Mouse (Mus musculus) ovary, postnatal 14 days (tissue): ENCODE results near the gene Vav1.
"Not testable (repeated sequence)": the region's sequence is repeated elsewhere in the genome, so short reads cannot be mapped to it uniquely, and the experiment has no call there.

Source experiments
- DNase-seq: peaks from one replicate; pipeline ENCODE4 v3.0.0; 2022; ENCODE audit warnings: low spot score

The Vav1 gene

DNA sequence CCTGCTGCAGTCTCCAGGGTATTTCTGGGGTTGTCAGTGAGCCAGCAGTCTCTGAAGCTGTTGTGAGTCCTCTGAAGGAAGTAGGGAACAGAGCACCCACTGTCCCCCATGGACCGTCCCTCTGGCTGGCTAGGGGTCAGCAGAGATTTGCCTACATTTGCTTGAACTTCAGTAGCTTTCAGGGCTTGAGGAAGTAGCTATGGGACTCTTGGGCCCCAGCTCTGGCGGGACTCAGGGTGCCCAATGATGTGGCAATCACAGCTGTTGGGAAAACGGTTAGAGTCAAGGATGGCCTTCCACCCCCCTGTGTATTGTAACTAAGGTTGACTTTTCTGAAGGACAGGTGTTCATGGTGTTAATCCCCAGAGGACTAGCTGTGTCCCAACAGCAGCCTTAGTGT lies 1.5 kb downstream of the Vav1 start:
- DNase-seq, result no peak

DNA sequence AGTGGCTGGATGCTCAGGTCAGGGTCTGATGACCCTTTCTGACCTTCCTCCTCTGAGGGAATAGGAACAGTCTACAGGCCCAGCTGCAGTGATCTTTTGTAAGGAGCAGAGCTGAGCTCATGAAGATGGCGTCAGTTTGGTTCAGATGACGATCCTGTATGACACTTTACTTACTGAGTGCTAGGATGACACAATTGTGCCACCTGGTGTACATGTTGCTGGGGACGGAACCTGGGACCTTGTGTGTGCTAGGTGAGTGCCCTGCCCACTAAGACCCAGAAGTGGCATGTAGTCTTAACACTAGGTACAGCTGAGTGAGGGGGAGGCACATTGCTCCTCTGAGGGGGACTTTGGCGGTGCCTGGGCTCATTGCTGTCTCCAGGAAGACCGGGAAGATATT lies 5.0 kb downstream of the Vav1 start:
- no peak for DNase-seq

DNA sequence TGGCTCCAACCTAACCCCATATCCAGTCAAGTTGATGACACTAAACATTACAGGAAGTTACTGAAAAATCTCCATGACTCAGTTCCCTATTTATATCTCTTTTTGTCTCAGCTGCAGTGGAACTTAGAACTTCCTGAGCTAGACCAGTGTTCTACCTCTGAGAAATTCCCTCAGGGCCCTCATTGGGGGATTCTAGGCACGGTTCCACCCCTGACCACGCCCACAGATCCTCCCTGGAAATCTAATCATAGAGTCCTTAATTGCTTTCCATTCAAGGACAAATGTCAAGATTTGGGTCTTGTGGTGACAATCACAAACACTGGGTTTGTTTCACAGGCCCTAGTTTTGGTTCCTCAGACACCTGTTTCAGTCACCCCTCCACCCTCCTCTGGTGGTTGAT lies 6.2 kb downstream of the Vav1 start:
- DNase-seq, result no peak

DNA sequence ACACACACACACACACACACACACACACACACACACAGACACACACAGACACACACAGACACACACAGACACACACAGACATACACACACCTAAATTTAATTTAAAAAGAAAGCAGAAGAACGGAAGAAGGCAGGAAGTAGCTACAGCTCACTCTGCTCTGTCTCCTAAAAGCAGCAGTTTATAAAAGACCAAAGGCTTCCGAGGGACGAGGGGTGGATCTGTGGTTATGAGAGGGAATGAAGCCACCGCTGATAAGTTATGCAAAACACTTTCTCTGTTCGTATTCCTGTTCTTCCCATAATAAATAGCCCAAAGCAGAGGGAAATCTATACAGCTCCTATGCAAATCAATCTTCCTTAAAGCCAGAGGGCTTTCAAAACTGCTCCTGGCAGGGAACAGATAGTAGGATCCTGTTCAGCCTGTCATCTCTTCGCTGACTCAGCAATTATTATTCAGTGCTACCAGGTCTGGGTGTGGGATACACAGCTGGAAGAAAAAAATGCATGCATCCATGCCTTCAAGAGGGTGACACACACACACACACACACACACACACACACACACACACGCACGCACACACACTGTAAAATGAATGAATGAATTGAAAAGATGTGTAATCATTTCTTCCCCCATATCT lies 7.9 kb downstream of the Vav1 start:
- DNase-seq, result no peak

DNA sequence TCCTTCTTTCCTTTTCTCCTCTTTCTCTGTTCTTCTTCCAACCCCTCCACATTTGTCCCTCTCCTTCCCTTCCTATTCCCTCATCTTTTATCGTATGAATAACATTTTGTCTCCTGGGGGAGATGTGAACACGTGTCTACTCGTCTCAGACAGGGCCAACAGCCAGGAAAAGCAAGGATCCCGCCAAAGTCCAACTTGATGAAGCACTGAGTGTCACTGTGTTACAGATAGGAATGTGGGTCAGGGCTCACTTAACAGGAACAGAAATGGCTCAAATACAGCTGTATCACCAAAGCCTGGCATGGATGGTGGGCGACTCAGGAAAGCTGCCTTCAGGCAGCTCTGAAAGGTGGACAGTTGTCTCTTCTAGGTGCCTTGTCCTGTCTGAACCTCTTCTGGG lies 10.4 kb downstream of the Vav1 start:
- DNase-seq, result no peak

DNA sequence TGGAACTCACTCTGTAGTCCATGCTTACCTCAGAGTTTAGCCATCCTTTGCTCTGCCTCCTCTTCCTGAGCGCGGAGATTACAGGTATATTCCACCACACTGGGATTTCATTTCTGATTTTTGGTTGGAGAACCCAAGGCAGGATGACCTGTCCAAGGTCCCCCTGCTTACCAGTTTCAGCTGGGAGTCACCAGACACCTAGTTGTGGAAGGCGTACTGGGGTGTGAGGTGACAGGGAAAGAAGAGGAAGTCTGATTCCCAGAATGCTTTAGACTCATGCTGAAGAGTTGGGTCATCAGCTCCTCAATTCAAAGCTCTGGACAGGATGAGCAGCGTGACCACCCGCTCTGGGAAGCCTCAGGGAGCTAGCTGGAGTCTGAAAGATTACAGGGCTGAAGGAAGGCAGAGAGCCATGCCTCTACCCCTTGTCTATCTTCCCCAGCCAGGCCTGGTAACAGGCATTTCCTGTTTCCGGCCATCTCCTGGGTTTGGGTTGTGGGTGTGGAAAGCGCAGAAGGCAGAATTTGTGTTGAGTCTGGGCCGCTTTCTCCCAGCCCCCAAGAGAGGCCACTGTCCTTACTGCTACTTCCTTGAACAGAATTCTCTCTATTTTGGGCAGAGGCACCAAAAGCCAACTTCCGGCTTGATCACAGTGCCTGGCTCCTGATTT lies 11.2 kb downstream of the Vav1 start:
- no peak for DNase-seq

DNA sequence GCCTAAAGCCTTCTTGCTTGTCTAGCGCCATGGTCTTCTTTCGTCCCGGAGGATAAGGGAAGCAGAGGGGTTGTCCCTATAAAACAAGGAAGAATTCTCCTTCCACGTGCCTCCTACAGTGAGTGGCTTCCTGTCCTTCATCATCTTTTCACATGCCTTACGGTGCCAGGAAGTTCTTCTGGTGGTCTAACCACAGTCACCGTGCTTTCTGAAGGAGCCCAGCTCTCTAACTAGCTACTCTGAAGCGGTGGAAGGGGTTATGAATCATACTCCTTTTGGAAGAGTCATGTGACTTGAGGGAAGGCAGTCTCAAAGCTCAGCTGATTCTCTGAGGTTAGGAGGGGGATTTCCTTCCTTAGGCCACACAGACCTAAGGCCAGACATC lies 11.8 kb downstream of the Vav1 start:
- DNase-seq, result no peak

DNA sequence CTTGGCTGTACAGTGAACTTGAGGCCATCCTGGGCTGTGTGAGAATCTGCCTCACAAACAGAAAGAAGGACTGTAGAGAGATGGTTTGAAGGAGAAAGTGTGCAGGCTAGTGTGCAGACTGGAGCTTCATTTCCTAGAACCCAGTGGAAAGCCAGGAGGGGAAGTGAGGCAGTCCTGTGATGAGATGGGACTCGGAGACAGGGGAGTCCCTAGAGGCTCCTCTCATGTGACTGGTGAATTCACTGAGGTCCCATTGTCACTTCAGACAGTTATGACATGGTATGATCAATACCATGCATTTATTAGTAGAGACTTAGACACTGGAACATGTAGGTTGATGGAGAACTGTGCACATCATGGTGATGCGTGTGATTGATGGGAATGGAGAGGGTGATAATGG lies 13.4 kb downstream of the Vav1 start:
- DNase-seq, result no peak

DNA sequence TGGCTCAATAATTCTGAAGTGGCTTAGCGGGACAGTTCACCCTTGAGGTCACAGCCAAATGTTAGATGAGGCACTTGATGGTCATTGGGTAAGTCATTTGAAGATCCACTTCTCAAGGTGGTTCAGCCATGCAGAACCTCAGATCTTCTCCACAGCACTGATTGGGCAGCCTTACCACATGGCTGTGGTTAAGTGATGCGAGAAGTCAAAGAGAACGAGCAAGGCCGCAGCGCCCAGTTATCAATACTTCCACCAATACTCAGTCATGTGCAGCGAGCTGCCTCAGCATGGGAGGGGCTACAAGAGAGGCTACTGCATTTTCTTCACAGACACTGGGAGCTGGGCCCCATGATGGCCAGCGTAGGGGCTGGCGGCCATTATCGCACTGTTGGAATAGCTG lies 14.1 kb downstream of the Vav1 start:
- no peak for DNase-seq

DNA sequence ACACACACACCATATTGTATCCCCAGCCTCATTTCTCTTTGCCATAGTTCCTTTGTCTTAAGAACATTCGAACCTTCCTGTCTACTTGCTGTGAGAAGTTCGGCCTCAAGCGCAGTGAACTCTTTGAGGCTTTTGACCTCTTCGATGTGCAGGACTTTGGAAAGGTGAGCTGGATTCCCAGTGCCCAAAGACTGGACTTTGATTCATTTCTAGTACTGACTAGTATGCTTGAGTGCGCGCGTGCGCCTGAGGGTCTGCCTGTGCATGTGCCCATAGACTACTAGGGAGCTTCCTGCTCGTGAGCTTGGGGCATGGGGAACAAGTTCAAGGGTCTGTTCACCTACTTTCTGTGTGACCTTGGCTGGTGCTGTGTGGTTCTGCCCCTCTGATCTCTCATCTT lies 17.0 kb downstream of the Vav1 start:
- no peak for DNase-seq

DNA sequence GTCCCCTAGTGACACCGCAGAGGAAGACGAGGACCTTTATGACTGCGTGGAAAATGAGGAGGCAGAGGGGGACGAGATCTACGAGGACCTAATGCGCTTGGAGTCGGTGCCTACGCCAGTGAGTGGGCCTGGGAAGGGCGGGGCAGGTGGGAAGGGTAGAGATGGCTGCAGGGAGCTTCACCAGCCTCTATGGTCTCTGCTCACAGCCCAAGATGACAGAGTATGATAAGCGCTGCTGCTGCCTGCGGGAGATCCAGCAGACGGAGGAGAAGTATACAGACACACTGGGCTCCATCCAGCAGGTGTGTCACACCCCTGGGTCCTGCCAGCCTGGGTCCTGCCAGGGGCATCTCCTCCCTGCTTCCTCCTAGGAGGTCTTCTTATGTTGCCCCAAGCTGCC lies 18.1 kb downstream of the Vav1 start:
- DNase-seq, result no peak

DNA sequence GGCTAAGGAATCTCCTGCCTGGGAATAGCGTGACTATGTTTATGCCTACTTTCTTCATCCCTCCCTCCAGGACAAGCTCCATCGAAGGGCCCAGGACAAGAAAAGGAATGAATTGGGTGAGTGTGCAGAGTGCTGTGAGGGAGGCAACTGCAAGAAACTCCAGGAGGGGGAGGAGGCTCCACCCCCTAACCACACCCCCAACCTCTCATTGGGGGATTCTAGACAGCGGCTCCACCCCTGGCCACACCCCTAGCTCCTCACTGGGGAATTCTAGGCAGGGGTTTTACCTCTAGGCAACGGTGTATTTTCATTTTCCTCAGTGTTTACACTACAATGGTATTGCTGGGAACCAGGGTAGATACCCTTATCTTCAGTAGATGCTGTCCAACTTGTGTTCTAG lies 26.7 kb downstream of the Vav1 start:
- DNase-seq, result no peak

DNA sequence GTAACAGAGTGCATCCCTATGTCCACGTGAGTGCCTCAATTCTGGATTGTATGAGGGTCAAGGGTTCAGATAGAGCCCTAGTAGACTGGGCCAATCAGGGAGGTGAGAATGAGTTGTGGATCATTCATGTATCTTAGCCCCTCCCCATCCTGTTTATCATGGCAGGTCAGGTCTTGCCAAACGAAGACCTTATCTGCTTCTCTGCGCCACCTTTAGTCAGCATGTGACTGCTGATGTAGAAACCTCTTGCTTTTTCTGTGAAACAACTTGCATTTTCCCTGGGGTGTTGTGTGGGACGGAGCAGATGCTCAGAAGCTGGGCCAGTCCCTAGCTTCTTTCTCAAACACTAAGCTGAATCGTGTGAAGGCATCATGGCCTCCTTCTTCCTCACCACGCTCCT lies 28.2 kb downstream of the Vav1 start:
- no peak for DNase-seq

DNA sequence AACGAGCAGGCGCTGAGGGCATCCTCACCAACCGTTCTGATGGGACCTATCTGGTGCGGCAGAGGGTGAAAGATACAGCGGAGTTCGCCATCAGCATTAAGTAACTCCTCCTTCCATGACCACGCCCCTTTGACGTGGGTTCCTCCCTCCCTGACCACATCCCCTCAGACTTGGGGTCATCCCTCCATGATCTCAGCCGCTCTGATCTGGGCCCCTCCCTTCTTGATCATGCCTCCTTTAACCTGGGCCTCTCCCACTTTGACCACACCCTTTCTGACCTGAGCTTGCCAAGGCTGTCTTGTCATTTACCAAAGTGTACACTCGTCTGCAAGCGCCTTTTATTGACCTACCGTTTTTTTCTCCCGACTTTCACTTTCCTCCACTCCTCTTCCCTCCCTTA lies 32.9 kb downstream of the Vav1 start:
- DNase-seq, result no peak

DNA sequence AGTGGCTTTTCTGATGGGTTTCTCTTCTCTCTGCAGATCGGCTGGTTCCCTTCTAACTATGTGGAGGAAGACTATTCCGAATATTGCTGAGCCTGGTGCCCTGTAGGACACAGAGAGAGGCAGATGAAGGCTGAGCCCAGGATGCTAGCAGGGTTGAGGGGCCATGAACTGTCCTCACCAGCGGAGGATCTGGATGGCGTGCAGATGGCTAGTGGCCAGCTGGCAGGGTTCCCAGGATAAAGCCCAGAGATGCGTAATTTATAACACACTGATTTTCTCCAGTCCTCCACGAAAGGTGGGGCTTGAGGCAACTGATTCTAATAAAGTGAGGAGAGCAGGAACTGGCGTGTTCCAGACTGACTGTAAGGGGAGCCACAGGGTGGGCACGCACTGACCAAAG lies 48.7 kb downstream of the Vav1 start:
- peak; percentile 18 for DNase-seq

DNA sequence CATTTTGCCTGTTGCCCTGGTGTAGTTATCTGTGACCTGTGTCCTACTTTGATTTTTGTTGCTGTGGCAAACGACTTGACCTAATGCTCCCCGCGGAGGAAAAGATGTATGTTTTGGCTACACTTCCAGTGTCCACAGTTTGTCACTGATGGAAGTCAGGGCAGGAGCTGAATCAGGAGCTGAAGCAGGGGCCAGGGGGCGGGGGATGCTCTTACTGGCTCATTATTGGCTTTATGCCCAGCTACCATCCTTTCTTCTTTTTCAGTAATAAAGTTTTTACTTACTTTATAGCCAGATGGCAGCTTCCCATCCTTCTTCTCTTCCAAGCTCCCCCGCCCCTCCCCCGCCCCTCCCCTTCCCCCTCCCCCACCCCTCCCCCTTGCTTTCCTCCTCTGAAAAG lies 50.0 kb downstream of the Vav1 start:
- DNase-seq, result no peak

DNA sequence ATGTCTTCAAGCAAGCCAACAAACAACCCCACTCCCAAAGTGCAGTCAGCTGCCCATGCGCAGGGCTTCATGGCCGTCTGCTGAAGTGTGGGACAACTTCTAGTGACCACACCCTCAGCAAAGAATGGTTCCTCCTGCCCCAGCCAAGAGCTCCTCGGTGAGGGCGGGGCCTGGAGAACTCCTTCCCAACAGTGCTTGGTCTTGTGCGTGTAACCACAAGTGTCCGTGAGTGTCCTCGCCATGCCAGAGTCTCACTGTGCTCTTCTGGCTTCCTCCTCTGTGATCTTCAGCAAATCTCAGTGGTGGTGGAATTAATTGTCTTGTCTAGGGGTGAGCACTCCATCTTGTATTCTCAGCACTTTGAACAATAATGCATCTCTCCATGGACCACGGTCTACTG lies 52.1 kb downstream of the Vav1 start:
- no peak for DNase-seq

DNA sequence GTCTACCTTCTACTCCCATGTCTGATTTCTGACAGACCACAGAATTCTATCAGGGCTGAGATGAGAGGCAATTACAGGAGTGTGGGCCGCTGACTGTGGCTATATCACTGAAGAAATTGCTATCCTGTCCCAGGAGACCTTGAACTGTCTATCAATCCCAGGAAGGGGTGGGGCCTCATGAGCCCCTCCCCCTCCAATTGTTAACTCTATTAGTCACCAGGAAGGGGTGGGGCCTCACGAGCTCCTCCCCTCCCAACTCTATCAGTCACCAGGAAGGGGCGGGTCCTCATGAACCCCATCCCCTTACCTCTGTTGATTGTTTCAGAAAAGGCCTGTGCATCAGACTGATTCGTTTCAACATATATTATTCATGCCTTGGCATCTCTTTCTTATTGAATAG lies 53.3 kb downstream of the Vav1 start:
- no peak for DNase-seq

DNA sequence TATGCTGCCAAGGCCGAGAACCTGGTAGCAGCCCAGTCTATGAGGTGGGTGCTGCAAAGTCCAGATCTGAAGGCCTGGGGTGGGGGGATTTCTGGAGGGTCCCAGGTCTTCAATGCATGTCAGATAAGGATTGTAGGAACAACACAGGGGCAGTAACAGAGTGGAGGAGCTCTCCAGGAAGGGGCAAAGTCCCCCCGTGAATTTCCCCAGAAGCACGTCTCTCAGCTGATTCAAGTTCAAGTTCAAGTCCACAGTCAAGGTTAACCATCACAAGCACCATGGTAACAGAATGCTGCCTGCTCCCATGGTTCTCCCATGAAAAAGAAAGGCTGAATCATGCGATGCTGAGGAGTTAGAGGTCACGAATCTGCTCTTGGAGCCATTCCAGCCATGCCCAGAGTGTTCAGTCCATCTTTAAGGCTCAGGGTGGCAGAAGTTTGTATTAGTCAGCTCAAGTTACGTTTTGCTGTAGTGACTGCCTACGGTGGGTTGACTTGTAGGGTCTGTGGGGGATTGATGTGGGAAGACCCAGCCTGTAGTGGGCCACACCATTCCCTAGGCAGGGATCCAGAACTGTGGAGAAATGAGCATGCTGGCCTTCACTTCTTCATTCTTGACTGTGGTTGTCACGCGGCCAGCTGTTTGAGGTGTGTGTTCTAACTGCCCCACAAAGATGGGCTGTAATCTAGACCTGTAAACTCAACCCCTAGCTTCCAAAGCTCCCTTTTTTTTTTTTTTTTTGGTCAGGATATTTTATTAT lies 55.3 kb downstream of the Vav1 start:
- DNase-seq, result no peak

DNA sequence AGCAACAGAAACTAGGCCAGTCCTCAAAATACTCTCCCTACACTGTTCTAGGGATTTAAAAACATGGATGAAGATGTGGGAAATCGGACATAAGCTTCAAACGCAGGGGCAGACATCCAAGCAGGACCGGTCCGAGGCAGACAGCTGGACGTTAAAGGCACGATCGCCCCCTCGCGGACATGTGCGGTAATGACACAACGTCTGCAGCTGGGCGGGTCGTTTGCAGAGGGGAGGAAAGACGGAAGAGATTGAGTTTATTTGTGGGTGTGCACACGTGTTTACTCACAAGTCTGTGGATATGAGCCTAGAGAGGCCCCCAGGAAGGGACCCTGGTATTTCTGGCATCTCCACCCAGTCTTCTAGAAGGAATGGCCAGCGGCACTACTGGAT lies 55.9 kb downstream of the Vav1 start:
- peak; percentile 80 for DNase-seq

DNA sequence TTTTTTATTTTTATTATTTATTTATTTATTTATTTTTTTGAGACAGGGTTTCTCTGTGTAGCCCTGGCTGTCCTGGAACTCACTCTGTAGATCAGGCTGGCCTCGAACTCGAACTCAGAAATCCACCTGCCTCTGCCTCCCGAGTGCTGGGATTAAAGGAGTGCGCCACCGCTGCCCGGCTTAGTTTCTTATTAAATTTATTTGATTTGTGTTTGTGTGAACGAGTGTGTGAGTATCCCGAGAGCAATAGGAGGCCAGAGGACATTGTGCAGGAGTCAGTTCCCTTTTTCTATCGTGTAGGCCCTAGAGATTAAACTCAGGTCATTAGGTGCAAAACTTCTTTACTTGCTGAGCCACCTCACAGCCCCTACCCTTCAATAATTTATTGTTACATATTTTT lies 56.3 kb downstream of the Vav1 start:
- DNase-seq, result not testable (repeated sequence)

DNA sequence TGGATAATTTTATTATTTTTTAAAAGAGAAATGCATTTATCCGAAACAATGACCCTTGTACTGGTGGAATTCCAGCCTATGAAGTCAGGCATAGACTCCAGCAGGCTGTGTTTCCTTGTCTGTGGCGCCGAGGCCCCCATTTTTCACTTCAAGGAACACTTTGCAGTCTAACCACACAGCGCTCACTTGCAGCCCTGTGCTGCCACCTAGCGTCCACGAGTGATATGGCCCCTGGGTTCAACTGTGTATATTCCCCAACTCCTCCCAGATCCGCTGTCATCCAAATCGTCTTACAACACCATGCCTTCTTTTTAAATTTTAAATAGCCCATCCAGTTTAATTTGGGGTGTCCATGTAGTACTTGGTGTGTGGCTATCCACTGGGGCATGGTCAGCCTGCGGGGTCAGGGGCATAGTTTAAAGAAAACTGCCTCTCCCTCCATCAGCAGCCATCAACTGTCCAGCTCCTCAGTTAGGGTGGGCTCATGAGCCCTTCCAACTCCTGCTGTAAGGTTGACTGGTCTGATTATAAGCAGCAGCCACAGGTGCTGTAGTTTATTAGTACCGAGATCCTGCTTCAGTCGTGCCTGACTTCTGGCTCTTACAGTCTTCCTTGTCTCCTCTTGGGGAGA lies 56.9 kb downstream of the Vav1 start:
- peak; percentile 84 for DNase-seq

DNA sequence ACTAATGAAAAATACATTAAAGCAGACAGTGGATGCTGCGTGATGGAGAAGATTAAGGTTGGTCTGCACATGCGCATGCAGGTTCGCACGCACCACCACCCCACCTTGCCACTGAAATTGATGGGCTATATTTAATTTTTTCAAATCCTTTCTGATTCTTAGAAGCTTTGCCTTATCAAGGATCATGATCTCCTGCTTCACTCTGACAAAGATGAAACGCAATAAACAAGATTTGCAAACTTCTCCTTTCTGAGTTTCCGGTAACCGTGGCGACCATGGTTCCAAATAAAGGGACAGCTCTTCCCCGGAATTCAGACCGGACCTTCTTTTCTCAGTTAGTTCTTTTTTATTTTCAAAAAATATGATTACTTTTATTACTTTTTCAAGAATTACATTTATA lies 59.1 kb downstream of the Vav1 start:
- DNase-seq, result no peak
